Mouse (Mus musculus): Measurements from ENCODE around the gene Itgbl1.

DNA sequence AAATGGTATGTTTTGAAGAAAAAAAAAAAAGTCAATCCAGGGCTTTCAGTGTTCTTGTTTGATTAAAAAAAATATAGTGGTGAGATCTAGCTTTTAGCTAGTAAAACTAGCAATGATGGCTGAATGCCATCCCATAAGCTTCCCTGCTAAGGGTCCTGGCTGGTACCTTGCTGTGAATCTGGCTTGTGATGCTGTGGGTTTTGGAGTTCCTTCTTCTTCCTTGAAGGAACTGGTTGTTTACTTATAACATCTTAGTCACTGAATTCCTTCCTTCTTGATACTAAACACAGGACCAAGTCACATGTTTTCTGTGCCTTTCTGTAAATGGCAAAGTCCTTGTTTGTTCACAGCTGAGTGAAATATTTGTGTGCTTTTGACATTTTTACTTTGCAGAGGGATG is 3.4 kb downstream of the Itgbl1 start:
- TF ChIP-seq GATA1 (IDR thresholded peaks at IDR 0.05; ENCODE audit: borderline replicate concordance, low read length) (no peak), FLI1 (IDR thresholded peaks at IDR 0.05; ENCODE audit: low read length) (no peak)
